In the genomic region with DNA sequence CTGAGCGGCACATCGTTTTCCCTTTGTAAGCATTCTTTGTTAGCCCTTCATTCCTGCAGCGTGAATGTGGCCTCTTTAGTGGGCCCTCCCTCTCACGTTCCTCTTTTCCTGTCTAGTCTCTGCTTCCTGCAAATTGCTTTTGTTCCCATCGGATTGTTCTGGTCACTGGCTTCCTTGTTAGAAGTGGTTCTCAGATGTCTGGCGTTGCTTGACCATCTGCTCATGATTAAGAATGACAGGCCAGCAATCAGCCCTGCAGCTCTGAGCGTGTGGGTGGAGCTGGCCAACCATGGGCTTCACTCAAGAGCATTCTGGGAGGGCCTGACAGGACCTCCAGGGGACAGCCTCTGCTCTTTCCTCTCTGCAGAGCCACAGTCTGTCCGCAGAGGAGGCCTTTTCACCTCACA, we compare ENCODE assay signal across 8 mouse cellular contexts.
A peak's percentile ranks its signal among the peaks of the same experiment; 100 is the strongest.
DNase-seq lines count a peak whose midpoint lies in the region; ATAC-seq lines count a peak whose summit lies in the region.

No protein-coding gene starts in this region.

- no peaks in the 10 kb centered on the region for H3K36me3 ChIP-seq in heart, embryonic 11.5 days (ENCODE audit: control insufficient read depth, insufficient read depth, low read length)
- H3K36me3 ChIP-seq in forebrain, embryonic 13.5 days (ENCODE audit: poor library complexity, severe bottlenecking), result no peaks in the 10 kb centered on the region
- H3K36me3 ChIP-seq in limb, embryonic 15.5 days, result no peaks in the 10 kb centered on the region

- peak overlapping the region; percentile 58 for H3K27ac ChIP-seq in heart, embryonic 11.5 days (ENCODE audit: low read depth, low read length)
- H3K27ac ChIP-seq in forebrain, embryonic 13.5 days, result peak overlapping the region; percentile 80
- H3K27ac ChIP-seq in limb, embryonic 15.5 days, result no peak overlapping the region

- WGBS in heart, embryonic 11.5 days (ENCODE audit: insufficient replicate concordance), result 7% methylated on average over 8 of the region's 8 CpGs
- 2% methylated on average over 8 of the region's 8 CpGs for WGBS in forebrain, embryonic 13.5 days
- WGBS in limb, embryonic 15.5 days, result 6% methylated on average over 8 of the region's 8 CpGs

- DNase-seq in heart, adult 8-10 months (ENCODE audit: low spot score), result no peak
- no peak for DNase-seq in urinary bladder, postnatal 36 days (ENCODE audit: low spot score in 2 of 2)
- no peak for DNase-seq in layer of hippocampus, postnatal 14 days (ENCODE audit: low spot score in 2 of 2)
- no peak for DNase-seq in thymus, postnatal 0 days (ENCODE audit: low spot score)

- H3K4me2 ChIP-seq in heart, embryonic 11.5 days, result 0 out of 2 replicates have a peak overlapping the region, but pooled peaks have one; percentile 0
- no peak overlapping the region for H3K4me2 ChIP-seq in forebrain, embryonic 13.5 days
- no peak overlapping the region for H3K4me2 ChIP-seq in limb, embryonic 15.5 days

- H3K9me3 ChIP-seq in heart, embryonic 11.5 days (replicated peaks; ENCODE audit: control insufficient read depth, low read length), result no peaks in the 10 kb centered on the region
- no peaks in the 10 kb centered on the region for H3K9me3 ChIP-seq in forebrain, embryonic 13.5 days (replicated peaks)
- H3K9me3 ChIP-seq in limb, embryonic 15.5 days, result no peaks in the 10 kb centered on the region

- H3K9ac ChIP-seq in heart, embryonic 11.5 days (ENCODE audit: low read depth, low read length), result no peak overlapping the region
- peak overlapping the region; percentile 8; the same call in 1 of the 2 replicates for H3K9ac ChIP-seq in forebrain, embryonic 13.5 days
- no peak overlapping the region for H3K9ac ChIP-seq in limb, embryonic 15.5 days

- no peaks in the 10 kb centered on the region for H3K27me3 ChIP-seq in heart, embryonic 11.5 days (ENCODE audit: control insufficient read depth, insufficient read depth, low read length)
- no peaks in the 10 kb centered on the region; the same call in 1 of the 2 replicates for H3K27me3 ChIP-seq in forebrain, embryonic 13.5 days
- H3K27me3 ChIP-seq in limb, embryonic 15.5 days, result no peaks in the 10 kb centered on the region

- H3K4me3 ChIP-seq in heart, embryonic 11.5 days (ENCODE audit: low read depth, low read length), result no peak overlapping the region
- H3K4me3 ChIP-seq in forebrain, embryonic 13.5 days, result no peak overlapping the region
- H3K4me3 ChIP-seq in limb, embryonic 15.5 days, result no peak overlapping the region

- H3K4me1 ChIP-seq in heart, embryonic 11.5 days (ENCODE audit: control insufficient read depth, insufficient read depth, low read length), result peaks cover 18% of the 10 kb centered on the region
- peaks cover 21% of the 10 kb centered on the region for H3K4me1 ChIP-seq in forebrain, embryonic 13.5 days
- H3K4me1 ChIP-seq in limb, embryonic 15.5 days, result peaks cover 3% of the 10 kb centered on the region; the same call in 1 of the 2 replicates

- peak; percentile 68; the same call in 1 of the 2 replicates for ATAC-seq in heart, embryonic 11.5 days (replicated peaks; ENCODE audit: insufficient number of reproducible peaks, low FRiP score, low TSS enrichment)
- peak; percentile 72 for ATAC-seq in cerebellum, adult (ENCODE audit: insufficient number of reproducible peaks, low FRiP score, low TSS enrichment)
- ATAC-seq in forebrain, embryonic 13.5 days, result peak; percentile 77
- peak; percentile 58; the same call in 1 of the 2 replicates for ATAC-seq in limb, embryonic 15.5 days (ENCODE audit: insufficient number of reproducible peaks, low FRiP score, low TSS enrichment, low read depth)
